Mouse (Mus musculus) E14TG2a.4 (cell line): ENCODE measurements around the gene Grm1.

ENCODE experiments used
- CTCF ChIP-seq: conservative IDR thresholded peaks from 2 replicates; pipeline ENCODE4 v1.5.1; 2014; ENCODE audit warnings: low read length
- NANOG ChIP-seq: IDR thresholded peaks from 2 replicates; pipeline ENCODE4 v1.6.1; 2014; ENCODE audit warnings: borderline replicate concordance, low read length, mixed read lengths
- POU5F1 ChIP-seq: IDR thresholded peaks from 2 replicates; pipeline ENCODE4 v1.6.1; 2014; ENCODE audit warnings: low read length, borderline replicate concordance

DNA sequence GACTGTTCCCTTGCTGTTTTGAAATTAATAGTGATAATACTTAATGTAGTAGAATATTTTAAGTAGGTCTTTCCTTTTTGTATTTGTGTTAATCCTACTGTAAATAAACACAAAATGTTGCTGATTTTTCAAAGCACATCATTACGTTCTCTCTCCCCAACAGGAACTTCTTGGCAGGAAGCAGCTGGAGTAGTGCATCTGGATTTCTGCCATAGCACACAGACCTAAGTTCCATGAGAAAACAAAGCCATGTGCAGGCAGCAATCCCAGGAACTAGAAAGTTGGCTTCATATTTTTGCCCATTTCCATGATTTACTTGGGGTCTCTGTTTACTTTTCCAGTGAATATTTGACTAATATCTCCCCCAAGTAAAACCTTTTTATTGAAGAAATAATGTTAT lies 320.9 kb downstream of the Grm1 start:
- no peak for TF ChIP-seq CTCF
- TF ChIP-seq NANOG: no peak
- TF ChIP-seq POU5F1: no peak
